Mouse (Mus musculus) embryonic fibroblast, embryonic 13.5 days (primary cell): ENCODE measurements around the gene Rgs16.

Source experiments
- CTCF ChIP-seq: IDR thresholded peaks from 2 replicates; pipeline ENCODE4 v1.5.1; 2011; ENCODE audit warnings: mild to moderate bottlenecking, control low read depth, low read length, moderate library complexity, borderline replicate concordance; ENCODE audit not compliant: insufficient read depth
- POLR2A ChIP-seq: IDR thresholded peaks from 2 replicates; pipeline ENCODE4 v1.6.1; 2011; ENCODE audit warnings: low read depth, mild to moderate bottlenecking, control low read depth, low read length, moderate library complexity

- no peak for TF ChIP-seq CTCF
- no peak for TF ChIP-seq POLR2A
Observed at GRCm38 (mm10) chr1:153770776-153771167, 30.6 kb downstream of the Rgs16 start.
